Mouse (Mus musculus) left cerebral cortex, postnatal 10 days (tissue): Measurements from ENCODE around the gene Prkch. TPM values are rescaled to one million over a fixed set of nuclear protein-coding genes. Genes with fewer than 3 reads are reported as not detected.
A peak's percentile ranks its signal among the peaks of the same experiment; 100 is the strongest.

ENCODE experiments used
- DNase-seq, 2 experiments: peaks; one replicate each; pipeline ENCODE4 v3.0.0; 2021 to 2022; ENCODE audit warnings: low spot score in 2 of 2, mixed read lengths in 1 of 2; ENCODE audit errors: extremely low spot score in 1 of 2
- intact Hi-C: fragments of 180-260 bp; cut with DNase I; formaldehyde crosslinking; loops from one replicate; pipeline ENCODE4 v1.15.1; 2025
- total RNA-seq, 2 experiments: library from RNA; stranded (reverse); gene quantifications; 2 replicates each; pipeline ENCODE4 v1.2.3; 2021

The Prkch gene
- total RNA-seq, 2 experiments from 2014 or later, result 5.0 to 5.1 TPM

DNA sequence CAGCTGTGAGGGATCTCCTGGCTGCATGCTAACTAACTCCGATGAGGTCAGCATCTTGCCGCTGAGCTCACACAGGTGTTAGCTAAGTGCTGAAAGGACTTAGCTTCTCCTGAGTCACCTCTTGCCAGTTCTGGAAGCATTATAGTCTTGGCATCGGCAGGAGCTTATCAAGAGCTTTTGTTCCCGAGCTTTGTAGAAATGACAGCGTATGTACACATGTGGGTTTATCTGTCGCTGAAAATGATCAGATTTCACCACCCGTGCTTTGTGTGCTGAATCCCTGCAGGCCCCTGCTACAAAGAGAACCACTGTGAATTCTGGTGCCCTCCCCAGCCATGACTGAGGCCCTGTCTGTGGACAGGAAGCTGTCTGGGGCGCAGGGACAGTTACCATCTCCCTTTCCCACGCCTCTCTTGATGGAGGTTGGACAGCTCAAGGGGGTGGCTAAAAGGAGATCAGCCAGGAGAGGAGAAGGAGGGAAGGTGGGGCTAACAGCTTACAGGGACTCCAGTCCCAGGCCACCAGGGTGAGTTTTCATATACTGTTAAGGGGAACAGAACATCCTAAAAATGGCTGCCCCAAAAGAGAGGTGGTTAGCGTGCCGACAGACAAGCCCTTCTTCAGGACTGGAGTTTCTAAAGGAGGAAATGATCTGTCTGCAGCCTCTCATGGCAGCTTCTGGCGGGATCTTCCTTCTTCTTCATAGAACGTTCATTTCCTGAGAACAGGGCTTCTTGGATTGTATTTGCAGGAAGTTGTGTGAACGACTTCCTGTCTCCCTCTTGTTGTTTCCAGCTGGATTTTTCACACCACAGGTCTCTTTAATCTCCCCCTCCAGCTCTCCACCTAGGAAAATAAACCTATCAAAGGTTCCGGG lies 180.3 kb downstream of the Prkch start:
- intact Hi-C loops, result no loop called here
- DNase-seq, result no peak

- intact Hi-C loops, result no loop called here
- peak in 1 of 2 experiments; percentile 34 for DNase-seq
Observed at GRCm38 (mm10) chr12:73766152-73766551, 181.6 kb downstream of the Prkch start.

- DNase-seq, result no peak
- intact Hi-C loops, result no loop called here
Observed at GRCm38 (mm10) chr12:73768788-73769187, 184.2 kb downstream of the Prkch start.

- intact Hi-C loops, result no loop called here
- DNase-seq, result no peak
Observed at GRCm38 (mm10) chr12:73769536-73769935, 184.9 kb downstream of the Prkch start.

- intact Hi-C loops, result no loop called here
- no peak for DNase-seq
Observed at GRCm38 (mm10) chr12:73770771-73771170, 186.2 kb downstream of the Prkch start.

DNA sequence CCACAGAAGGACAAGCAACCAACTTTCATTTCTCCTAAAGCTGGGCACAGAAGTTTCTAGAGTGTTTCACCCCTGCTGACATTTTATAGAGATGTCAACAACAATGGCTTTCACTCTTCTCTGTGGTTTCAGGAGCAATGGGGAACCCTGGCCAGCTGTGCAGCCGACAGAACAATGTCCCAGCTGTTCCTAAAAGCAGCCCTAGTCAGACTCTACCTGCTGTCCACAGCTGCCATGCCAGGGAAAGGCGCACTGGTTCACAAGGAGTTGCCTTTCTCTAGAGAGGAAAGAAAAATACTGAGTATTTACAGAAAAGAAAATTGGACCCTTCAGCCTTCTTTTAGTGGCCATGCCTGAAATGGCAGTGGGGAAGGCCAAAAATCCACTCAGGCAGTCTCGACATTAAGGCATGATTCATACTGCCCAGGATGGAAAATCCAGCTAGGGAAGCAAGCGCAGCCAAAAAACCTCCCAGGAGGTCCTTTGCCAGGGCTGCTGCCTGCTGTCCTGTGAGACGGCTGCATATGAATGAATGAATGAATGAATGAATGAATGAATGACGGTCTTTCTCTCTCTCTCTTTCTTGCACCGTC lies 190.3 kb downstream of the Prkch start:
- no peak for DNase-seq
- intact Hi-C loops, result no loop called here

GRCm38 (mm10) chr12:73776401-73776945 lies 191.9 kb downstream of the Prkch start:
- no peak for DNase-seq
- intact Hi-C loops, result no loop called here

DNA sequence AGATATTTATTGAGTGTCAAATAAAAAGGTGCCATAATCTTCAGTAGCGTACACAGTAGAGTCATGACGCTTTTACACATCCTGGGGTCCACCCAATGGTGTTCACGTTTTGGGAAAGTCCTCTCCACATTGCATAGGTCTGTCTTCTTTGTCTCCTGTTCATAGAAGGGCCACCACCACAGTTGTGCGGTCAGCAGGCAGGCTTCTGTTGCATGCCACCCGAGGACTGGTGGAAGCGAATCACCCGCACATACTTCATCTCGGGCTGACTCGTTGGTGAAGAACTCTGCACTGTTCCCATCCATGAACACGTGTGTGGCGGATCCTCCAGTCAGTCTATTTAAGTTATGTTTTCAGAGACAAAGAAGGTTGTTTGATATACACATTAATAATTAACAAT lies 193.1 kb downstream of the Prkch start:
- DNase-seq, result no peak
- intact Hi-C loops, result no loop called here

DNA sequence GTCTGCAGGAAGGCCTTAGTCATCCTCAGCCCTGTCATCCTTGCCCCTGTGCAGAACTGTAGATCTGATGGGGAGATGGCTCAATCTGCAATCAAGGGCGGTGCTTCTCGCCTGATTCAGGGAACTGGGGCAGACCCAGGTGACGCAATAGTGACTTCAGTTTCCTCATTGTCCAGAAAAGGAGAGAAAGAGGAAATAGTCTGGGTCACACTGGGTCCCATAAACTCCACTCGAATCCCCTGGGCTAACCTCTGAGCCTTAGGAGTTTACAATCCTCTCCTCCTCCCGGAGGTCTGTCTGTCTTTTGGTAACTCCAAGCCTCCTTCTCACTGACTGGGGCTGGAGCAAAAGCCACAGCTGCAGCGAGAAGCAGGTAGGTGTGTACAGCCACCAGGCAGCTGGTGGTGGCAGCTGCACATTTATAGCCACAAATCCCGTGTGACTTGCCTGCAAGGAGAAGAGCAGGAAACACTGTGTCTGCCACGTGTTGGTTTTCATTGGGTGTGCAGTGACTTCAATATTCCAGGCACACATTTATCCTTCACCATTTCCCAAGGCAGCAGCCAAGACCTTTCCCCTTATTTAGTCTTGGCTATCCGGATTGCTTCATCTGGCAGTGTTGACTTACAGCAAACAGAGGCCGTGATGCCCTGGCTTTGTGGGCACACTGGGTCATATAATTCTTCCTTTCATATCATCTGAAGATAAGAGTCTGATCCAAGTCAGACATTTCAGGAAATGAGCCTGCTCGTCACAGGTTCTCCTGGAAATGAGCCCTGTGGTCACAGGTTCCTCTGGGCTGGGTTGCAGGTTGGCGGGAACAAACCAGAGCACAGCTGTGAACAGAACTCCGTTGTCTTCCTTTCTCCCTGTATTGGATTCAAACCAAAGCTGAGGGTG lies 195.0 kb downstream of the Prkch start:
- intact Hi-C loops, result no loop called here
- DNase-seq, result no peak

GRCm38 (mm10) chr12:73781425-73782032 lies 196.9 kb downstream of the Prkch start:
- no peak for DNase-seq
- intact Hi-C loops, result no loop called here

GRCm38 (mm10) chr12:73786909-73787308 lies 202.3 kb downstream of the Prkch start:
- intact Hi-C loops, result no loop called here
- peak; percentile 35 to 85 for DNase-seq

DNA sequence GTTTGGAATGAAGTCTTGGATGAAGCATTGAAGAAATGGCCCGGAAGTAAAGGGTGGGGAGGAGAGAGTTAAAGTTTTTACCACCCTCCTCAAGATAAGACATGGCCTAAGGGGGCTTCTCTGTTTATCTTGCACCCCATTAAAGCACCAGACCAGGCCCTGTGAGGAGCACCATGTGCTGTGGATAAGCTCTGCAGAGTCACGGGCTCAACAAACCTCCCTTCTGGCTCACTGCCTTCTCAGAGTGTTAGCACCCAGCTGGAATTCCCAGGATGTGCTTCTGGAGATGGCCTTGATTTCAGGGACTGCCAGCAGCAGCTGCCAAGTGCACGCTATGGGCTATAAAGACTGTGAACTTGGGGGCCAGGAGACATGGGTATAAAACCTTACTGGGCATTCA lies 204.3 kb downstream of the Prkch start:
- DNase-seq, result peak in 1 of 2 experiments; percentile 36
- intact Hi-C loops, result no loop called here

DNA sequence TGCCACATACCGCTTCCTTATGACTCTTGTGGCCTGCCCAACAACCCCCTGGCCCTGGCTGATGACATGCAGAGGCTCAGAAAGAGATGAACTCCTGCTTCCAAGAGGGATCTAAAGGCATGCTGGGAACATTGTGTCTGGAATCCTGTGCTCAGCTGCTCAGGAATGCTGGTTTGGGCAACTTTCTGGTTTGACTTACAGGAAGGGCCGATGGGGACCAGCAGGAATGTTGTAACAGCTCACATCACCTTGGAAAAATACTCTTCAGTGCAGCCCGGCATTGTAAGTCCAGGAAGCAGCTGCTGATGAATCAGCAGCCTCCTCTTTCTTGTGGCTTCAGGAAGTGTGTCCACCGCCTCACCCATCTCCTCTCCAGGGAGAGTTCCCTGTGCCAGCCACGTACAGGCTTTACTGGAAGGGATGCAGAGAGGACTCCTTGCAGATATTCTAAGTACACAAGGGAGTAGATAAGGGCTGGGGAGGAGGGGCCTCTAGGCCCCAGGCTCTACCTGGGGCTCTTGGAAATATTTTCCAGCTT lies 206.0 kb downstream of the Prkch start:
- intact Hi-C loops, result no loop called here
- peak in 1 of 2 experiments; percentile 40 for DNase-seq

DNA sequence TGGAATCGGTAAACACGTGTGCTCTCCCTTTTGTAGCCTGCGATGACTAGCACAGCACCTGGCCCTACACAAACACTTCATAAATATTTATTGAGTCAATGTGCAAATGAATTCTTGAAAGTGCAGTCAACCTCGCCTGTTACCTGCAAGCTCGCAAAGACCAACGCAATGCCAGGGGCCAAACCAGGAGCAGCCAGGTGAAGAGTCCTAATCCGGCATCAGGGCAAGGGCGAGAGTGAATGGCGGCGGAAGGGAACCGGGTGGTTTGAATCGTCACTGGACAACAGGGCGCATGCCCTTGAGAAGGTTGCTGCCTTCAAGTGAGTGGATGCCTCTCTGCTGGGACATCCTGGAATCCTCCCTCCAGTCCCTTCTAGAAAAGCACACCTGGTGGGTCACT lies 208.6 kb downstream of the Prkch start:
- intact Hi-C loops, result no loop called here
- DNase-seq, result no peak

- intact Hi-C loops, result no loop called here
- DNase-seq, result peak in 1 of 2 experiments; percentile 35
Observed at GRCm38 (mm10) chr12:73793744-73794143, 209.1 kb downstream of the Prkch start.

GRCm38 (mm10) chr12:73794151-73794883 lies 209.7 kb downstream of the Prkch start:
- peak; percentile 28 to 82 for DNase-seq
- intact Hi-C loops, result no loop called here

DNA sequence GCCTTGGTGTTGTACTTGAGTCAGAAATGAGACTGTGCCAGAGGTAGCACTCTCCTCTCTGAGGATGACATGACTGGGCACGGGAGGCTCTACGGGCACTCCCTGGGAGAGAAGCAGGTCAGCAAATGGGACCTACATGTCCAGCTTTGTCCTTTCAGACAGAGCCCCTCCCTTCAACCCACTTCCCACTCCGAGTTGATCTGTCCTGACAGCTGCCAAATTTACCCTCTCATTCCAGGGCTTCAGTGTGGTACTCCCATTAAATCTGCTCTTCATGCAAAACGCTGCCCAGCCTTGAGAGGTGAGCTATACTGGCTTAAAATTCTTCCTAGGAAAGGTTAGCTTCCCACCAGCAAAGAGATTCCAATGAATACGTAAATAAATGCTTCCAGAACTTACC lies 215.1 kb downstream of the Prkch start:
- no peak for DNase-seq
- intact Hi-C loops, result no loop called here

- no peak for DNase-seq
- intact Hi-C loops, result no loop called here
Observed at GRCm38 (mm10) chr12:73800886-73801285, 216.3 kb downstream of the Prkch start.
